Mouse (Mus musculus): ENCODE results near the gene Ahsg. TPM values are rescaled to one million over a fixed set of nuclear protein-coding genes. Genes with fewer than 3 reads are reported as not detected.

Ahsg gene
- polyA plus RNA-seq (2017; shearing (Covaris generic)), result not detected

GRCm38 (mm10) chr16:22890683-22891510, at the start of gene Ahsg:
Gene Ahsg (plus strand): TSS chr16:22891277.

GRCm38 (mm10) chr16:22857431-22858113, 33.5 kb upstream of the Ahsg start, which contains the start of the genes Tbccd1 and Dnajb11:
Gene Tbccd1 (minus strand): TSS chr16:22857669.
Gene Dnajb11 (plus strand): TSS chr16:22857845.

GRCm38 (mm10) chr16:22918034-22918433, 27.0 kb downstream of the Ahsg start, which contains the start of gene Fetub:
Gene Fetub (plus strand): TSS chr16:22918334.

Other genes starting within 250 kb of the Ahsg start
- 0.44 TPM for gene Dgkg, start 234.1 kb upstream of the Ahsg start, polyA plus RNA-seq (2017; shearing (Covaris generic))
- gene Crygs, start 79.7 kb upstream of the Ahsg start, polyA plus RNA-seq (2017; shearing (Covaris generic)), result not detected
- gene Tbccd1, start 33.6 kb upstream of the Ahsg start, polyA plus RNA-seq (2017; shearing (Covaris generic)), result 12.7 TPM
- 78.9 TPM for gene Dnajb11, start 33.4 kb upstream of the Ahsg start, polyA plus RNA-seq (2017; shearing (Covaris generic))
- gene Fetub, start 27.1 kb downstream of the Ahsg start, polyA plus RNA-seq (2017; shearing (Covaris generic)), result 0.28 TPM
- not detected for gene Hrg, start 59.8 kb downstream of the Ahsg start, polyA plus RNA-seq (2017; shearing (Covaris generic))
- not detected for gene Kng2, start 138.2 kb downstream of the Ahsg start, polyA plus RNA-seq (2017; shearing (Covaris generic))
- not detected for gene Kng1, start 166.6 kb downstream of the Ahsg start, polyA plus RNA-seq (2017; shearing (Covaris generic))
- 409 TPM for gene Eif4a2, start 216.2 kb downstream of the Ahsg start, polyA plus RNA-seq (2017; shearing (Covaris generic))
- 20.2 TPM for gene Rfc4, start 236.5 kb downstream of the Ahsg start, polyA plus RNA-seq (2017; shearing (Covaris generic))

Data from effector memory CD4-positive, alpha-beta T cell, adult 7 months (primary cell).